Mouse (Mus musculus): ENCODE measurements around the gene Ncor2.

Gene Ncor2

GRCm38 (mm10) chr5:125191608-125192007 is 12.6 kb upstream of the Ncor2 start:
- no peak for DNase-seq (ENCODE audit: low read depth)

- DNase-seq (ENCODE audit: low read depth), result no peak
These were observed 11.2 kb upstream of the Ncor2 start for GRCm38 (mm10) chr5:125190105-125190813.

- DNase-seq (ENCODE audit: low read depth), result peak; percentile 78
These were observed 10.6 kb upstream of the Ncor2 start for GRCm38 (mm10) chr5:125189625-125190024.

- no peak for DNase-seq (ENCODE audit: low read depth)
These were observed 10.0 kb upstream of the Ncor2 start for GRCm38 (mm10) chr5:125188812-125189598.

- no peak for DNase-seq (ENCODE audit: low read depth)
These were observed 5.8 kb upstream of the Ncor2 start for GRCm38 (mm10) chr5:125184826-125185225.

GRCm38 (mm10) chr5:125183321-125184003 is 4.4 kb upstream of the Ncor2 start:
- peak; percentile 44 for DNase-seq (ENCODE audit: low read depth)

- no peak for DNase-seq (ENCODE audit: low read depth)
These were observed 1.7 kb upstream of the Ncor2 start for GRCm38 (mm10) chr5:125180630-125181263.

- peak; percentile 38 for DNase-seq (ENCODE audit: low read depth)
These were observed 963 bp upstream of the Ncor2 start for GRCm38 (mm10) chr5:125179735-125180629.

- peak; percentile 38 for DNase-seq (ENCODE audit: low read depth)
These were observed 630 bp downstream of the Ncor2 start for GRCm38 (mm10) chr5:125178171-125179006.

- DNase-seq (ENCODE audit: low read depth), result peak; percentile 73
These were observed 1.4 kb downstream of the Ncor2 start for GRCm38 (mm10) chr5:125177481-125178134.

- DNase-seq (ENCODE audit: low read depth), result no peak
These were observed 2.2 kb downstream of the Ncor2 start for GRCm38 (mm10) chr5:125176864-125177263.

- no peak for DNase-seq (ENCODE audit: low read depth)
These were observed 2.7 kb downstream of the Ncor2 start for GRCm38 (mm10) chr5:125176370-125176766.

GRCm38 (mm10) chr5:125175673-125176369 is 3.2 kb downstream of the Ncor2 start:
- no peak for DNase-seq (ENCODE audit: low read depth)

GRCm38 (mm10) chr5:125174726-125175672 is 4.0 kb downstream of the Ncor2 start:
- no peak for DNase-seq (ENCODE audit: low read depth)

- no peak for DNase-seq (ENCODE audit: low read depth)
These were observed 5.2 kb downstream of the Ncor2 start for GRCm38 (mm10) chr5:125173868-125174267.

- DNase-seq (ENCODE audit: low read depth), result no peak
These were observed 6.0 kb downstream of the Ncor2 start for GRCm38 (mm10) chr5:125172831-125173615.

- no peak for DNase-seq (ENCODE audit: low read depth)
These were observed 7.8 kb downstream of the Ncor2 start for GRCm38 (mm10) chr5:125171259-125171658.

All from c-Kit-positive CD71-negative TER-119-negative erythroid progenitor cells, embryonic 14.5 days (primary cell).